Mouse (Mus musculus): ENCODE results near the gene Gen1.

DNA sequence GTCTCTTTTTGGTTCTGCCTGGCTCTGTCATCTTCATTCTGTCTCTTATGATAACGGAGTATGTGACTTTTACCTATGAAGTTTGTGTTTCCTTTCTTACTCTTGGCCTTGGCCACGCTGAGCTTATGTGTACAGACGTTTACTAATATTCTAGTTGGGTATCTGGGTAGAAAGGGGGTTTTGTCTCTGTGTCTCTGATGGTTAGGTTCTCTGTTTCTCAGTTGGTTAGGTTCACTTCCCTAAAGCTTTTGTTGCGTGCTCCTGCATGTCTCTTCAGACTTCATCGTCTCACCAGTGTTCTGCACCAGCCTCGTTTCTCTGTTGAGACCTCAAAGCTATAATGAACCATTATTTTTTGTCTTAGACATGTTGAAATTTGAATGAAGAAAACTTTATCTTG, 11.6 kb upstream of the Gen1 start:
- TF ChIP-seq POLR2A (IDR thresholded peaks at IDR 0.05; ENCODE audit: borderline replicate concordance, low read depth, low read length), result no peak
- no peak for TF ChIP-seq CTCF (IDR thresholded peaks at IDR 0.05; ENCODE audit: low read depth, low read length)

All from bone marrow macrophage, adult 2 months (primary cell).